Mouse (Mus musculus) ZHBTc4 (cell line): Measurements from ENCODE around the gene Gm16223.

Experiments used
- DNase-seq: peaks from one replicate; pipeline ENCODE4 v3.0.0-alpha.2; 2011; ENCODE audit warnings: low read depth, low spot score

The Gm16223 gene

GRCm38 (mm10) chr5:42212353-42212752 is 144.6 kb downstream of the Gm16223 start:
- no peak for DNase-seq

GRCm38 (mm10) chr5:42224840-42225239 is 157.1 kb downstream of the Gm16223 start:
- DNase-seq = no peak

GRCm38 (mm10) chr5:42228631-42229030 is 160.9 kb downstream of the Gm16223 start:
- no peak for DNase-seq

GRCm38 (mm10) chr5:42239291-42239690 is 171.5 kb downstream of the Gm16223 start:
- no peak for DNase-seq

- no peak for DNase-seq
Measured at GRCm38 (mm10) chr5:42239806-42240205, 172.0 kb downstream of the Gm16223 start.

- no peak for DNase-seq
Measured at GRCm38 (mm10) chr5:42250376-42250775, 182.6 kb downstream of the Gm16223 start.
